Mouse (Mus musculus) MN1 (cell line): ENCODE results near the gene Tln2.
A peak's percentile ranks its signal among the peaks of the same experiment; 100 is the strongest.

Experiments
- DNase-seq: peaks from one replicate; pipeline ENCODE4 v3.0.0-alpha.2; 2016; ENCODE audit warnings: low spot score

Tln2 gene

GRCm38 (mm10) chr9:67477445-67477844 lies 82.1 kb downstream of the Tln2 start:
- DNase-seq, result peak; percentile 52

- DNase-seq, result no peak
These were observed 83.3 kb downstream of the Tln2 start for GRCm38 (mm10) chr9:67476184-67476583.

GRCm38 (mm10) chr9:67463440-67464122 lies 95.9 kb downstream of the Tln2 start:
- DNase-seq, result peak; percentile 96

- no peak for DNase-seq
These were observed 118.0 kb downstream of the Tln2 start for GRCm38 (mm10) chr9:67441484-67441883.

GRCm38 (mm10) chr9:67437511-67437910 lies 122.0 kb downstream of the Tln2 start:
- DNase-seq, result no peak

- peak; percentile 35 for DNase-seq
These were observed 124.0 kb downstream of the Tln2 start for GRCm38 (mm10) chr9:67435333-67436154.

GRCm38 (mm10) chr9:67429199-67429892 lies 130.2 kb downstream of the Tln2 start:
- DNase-seq, result peak; percentile 73

GRCm38 (mm10) chr9:67428306-67429047 lies 131.0 kb downstream of the Tln2 start:
- no peak for DNase-seq

GRCm38 (mm10) chr9:67426304-67426703 lies 133.2 kb downstream of the Tln2 start:
- no peak for DNase-seq

- no peak for DNase-seq
These were observed 135.4 kb downstream of the Tln2 start for GRCm38 (mm10) chr9:67424110-67424509.

GRCm38 (mm10) chr9:67418092-67418491 lies 141.4 kb downstream of the Tln2 start:
- no peak for DNase-seq

GRCm38 (mm10) chr9:67410667-67411066 lies 148.8 kb downstream of the Tln2 start:
- no peak for DNase-seq

GRCm38 (mm10) chr9:67404736-67405135 lies 154.8 kb downstream of the Tln2 start:
- no peak for DNase-seq

GRCm38 (mm10) chr9:67399563-67399962 lies 159.9 kb downstream of the Tln2 start:
- DNase-seq, result no peak

GRCm38 (mm10) chr9:67397756-67398155 lies 161.7 kb downstream of the Tln2 start:
- DNase-seq, result no peak

- DNase-seq, result no peak
These were observed 163.1 kb downstream of the Tln2 start for GRCm38 (mm10) chr9:67396446-67396845.

GRCm38 (mm10) chr9:67384028-67384590 lies 175.4 kb downstream of the Tln2 start:
- no peak for DNase-seq

- DNase-seq, result no peak
These were observed 179.4 kb downstream of the Tln2 start for GRCm38 (mm10) chr9:67380095-67380494.

- DNase-seq, result no peak
These were observed 180.7 kb downstream of the Tln2 start for GRCm38 (mm10) chr9:67378772-67379171.

GRCm38 (mm10) chr9:67368078-67368477 lies 191.4 kb downstream of the Tln2 start:
- DNase-seq, result no peak

- DNase-seq, result no peak
These were observed 197.0 kb downstream of the Tln2 start for GRCm38 (mm10) chr9:67362511-67362910.

- DNase-seq, result no peak
These were observed 197.4 kb downstream of the Tln2 start for GRCm38 (mm10) chr9:67362053-67362452.
